Mouse (Mus musculus): ENCODE measurements around the gene Rae1. TPM values are rescaled to one million over a fixed set of nuclear protein-coding genes. Genes with fewer than 3 reads are reported as not detected.

The Rae1 gene
- total RNA-seq, 2 experiments from 2014 or later = 21.5 to 21.8 TPM

DNA sequence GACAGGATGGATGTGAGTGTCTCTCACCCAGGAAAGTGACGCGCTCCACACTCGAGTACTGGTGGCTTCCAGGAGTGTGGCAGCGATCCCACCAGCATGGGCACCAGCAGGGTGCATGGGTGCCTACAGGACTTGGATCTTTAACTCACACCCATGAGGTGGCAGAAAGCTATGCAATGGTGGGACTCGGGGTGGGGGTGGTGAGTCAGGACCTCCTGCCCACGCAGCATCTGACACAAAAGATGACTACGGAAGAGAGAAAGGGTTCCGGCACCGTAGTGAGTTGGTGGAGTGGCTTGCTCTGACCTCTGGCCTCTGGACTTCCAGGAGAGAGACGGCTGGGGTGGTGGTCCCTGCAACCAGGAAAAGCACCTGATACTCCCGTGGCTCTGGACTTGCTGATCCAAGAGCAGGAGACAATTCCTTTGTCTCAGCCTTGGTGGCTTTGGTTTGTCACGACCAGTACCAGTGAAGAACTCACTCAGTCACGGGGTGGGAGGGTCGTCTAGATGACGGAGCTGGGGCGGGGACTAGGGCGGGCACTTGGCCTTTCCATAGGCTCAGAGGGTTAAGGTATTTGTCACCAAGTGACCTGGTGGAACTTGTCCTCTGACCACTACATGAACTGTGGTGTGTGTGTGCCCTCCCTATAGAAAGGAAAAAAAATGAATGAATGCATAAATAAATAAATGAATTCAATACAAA, 48.3 kb downstream of the Rae1 start:
- DNase-seq = no peak

- no peak for DNase-seq
Observed at GRCm38 (mm10) chr2:173049231-173049630, 49.3 kb downstream of the Rae1 start.

GRCm38 (mm10) chr2:173049817-173050216, 49.9 kb downstream of the Rae1 start:
- no peak for DNase-seq

- DNase-seq = no peak
Observed at GRCm38 (mm10) chr2:173050604-173051382, 50.9 kb downstream of the Rae1 start.

DNA sequence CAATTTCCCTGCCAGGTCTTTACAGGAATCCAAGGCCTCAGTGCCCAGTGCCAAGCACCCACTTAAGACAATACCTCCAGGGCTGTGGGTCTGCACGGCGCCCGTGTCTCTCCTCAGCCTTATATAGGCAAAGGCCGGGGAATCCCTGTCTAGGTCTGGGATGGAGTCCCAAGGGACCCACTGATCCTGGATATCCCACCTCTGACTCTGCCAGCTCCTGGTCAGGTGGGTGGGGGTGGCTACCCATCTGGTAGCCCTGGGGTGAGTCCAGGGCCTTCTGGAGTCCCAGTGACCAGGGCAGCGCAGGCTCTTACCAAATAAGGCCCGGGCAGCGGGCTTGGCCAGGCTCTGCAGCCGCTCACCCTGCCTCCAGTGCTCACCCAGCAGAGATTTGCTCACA, 53.0 kb downstream of the Rae1 start:
- DNase-seq = peak in 1 of 2 experiments; percentile 31

DNA sequence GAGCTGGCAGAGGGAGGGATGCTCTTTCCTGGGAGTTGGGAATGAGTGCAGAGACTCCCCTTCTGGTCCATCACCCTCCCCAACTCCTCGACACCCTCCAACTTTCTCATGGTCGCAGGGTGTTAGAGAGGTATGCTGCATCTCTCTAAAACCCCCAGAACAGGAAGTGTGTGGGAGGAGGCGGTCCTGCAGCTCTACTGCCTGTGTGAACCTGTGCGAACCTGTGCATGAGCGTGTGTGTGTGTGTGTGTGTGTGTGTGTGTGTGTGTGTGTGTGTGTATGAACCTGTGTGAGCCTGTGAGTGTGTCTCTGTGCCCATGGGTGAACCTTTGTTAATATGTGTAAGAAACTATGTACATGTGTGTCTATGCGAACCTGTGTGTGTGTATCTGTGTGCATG, 53.9 kb downstream of the Rae1 start:
- DNase-seq = no peak

DNA sequence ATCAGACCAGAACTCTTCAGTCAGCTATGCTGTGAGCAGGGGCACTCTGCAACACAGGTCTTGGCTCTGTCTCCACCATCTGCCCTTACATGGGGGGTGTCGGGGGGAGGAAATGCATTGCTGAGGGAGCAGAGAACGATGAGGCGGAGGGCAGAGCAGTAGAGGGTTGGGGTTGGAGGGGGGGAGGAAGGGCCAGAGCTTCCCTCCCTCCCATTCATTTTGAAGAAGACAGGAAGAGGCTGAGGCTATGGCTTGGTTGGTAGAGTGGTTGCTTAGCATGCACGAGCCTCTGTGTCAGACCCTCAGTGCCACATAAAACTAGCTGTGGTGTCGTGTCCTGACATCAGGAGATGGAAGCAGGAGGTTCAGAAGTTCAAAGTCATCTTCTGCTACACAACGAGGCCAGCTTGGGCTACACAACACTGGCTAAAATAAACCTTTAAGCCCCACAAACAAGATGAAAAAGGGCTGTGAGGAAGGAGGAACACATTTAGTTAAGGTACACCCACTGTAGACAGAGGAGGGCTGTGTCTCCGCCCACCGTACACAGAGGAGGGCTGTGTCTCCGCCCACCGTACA, 56.5 kb downstream of the Rae1 start:
- no peak for DNase-seq

DNA sequence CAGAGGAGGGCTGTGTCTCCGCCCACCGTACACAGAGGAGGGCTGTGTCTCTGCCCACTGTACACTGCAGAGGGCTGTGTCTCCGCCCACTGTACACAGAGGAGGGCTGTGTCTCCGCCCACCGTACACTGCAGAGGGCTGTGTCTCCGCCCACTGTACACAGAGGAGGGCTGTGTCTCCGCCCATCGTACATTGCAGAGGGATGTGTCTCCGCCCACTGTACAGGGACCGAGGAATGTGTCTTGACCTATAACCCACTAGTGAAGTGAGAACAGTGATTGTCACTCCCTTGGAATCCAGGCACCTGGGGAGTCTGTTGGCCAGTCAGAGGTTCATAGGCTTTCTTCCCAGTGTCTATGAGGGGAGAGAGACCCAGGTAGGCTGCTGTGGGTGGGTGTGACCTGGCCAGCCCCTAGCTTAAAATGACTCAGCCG, 57.0 kb downstream of the Rae1 start:
- no peak for DNase-seq

- peak; percentile 57 to 74 for DNase-seq
Observed at GRCm38 (mm10) chr2:173057623-173058022, 57.7 kb downstream of the Rae1 start.

DNA sequence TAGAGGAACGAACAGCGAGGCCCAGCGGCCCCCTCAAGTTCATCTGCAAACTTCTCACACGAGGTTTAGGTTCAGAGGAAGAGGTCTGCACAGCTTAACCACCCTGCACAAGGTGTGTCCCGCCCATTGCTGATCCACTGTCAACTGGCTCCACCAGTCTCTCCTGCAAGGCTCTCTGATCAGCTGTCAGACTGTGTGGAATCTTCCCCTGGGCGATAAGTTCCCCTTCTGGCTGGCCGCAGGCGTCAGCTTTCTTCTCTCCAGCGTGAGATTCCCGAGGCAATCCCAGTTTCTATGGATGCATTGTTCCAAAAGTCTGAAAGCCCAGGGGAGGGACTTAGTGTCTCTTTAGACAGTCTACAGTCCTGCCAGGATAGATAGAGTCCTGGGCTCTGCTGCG, 58.3 kb downstream of the Rae1 start:
- no peak for DNase-seq

GRCm38 (mm10) chr2:173060450-173060849, 60.5 kb downstream of the Rae1 start:
- DNase-seq = peak; percentile 25 to 29

GRCm38 (mm10) chr2:173061443-173062351, 61.8 kb downstream of the Rae1 start:
- DNase-seq = no peak

- DNase-seq = no peak
Observed at GRCm38 (mm10) chr2:173063219-173063618, 63.3 kb downstream of the Rae1 start.

- no peak for DNase-seq
Observed at GRCm38 (mm10) chr2:173064864-173065263, 64.9 kb downstream of the Rae1 start.

Other genes with a start within 250 kb of the Rae1 start
- 1 to 10 TPM; 1.1 to 1.3 TPM for gene Bmp7, start 59.8 kb upstream of the Rae1 start, total RNA-seq (2021)
- not detected for gene Spo11, start 22.4 kb upstream of the Rae1 start, total RNA-seq (2021)
- gene Rbm38, start 20.4 kb downstream of the Rae1 start, total RNA-seq (2021) = 100 to 1,000 TPM; 171 to 173 TPM
- under 1 TPM; 0.08 to 0.22 TPM for gene Ctcfl, start 119.4 kb downstream of the Rae1 start, total RNA-seq (2021)
- 100 to 1,000 TPM in 1 of 2 experiments, 10 to 100 TPM in 1; 12.3 to 112 TPM for gene Pck1, start 152.9 kb downstream of the Rae1 start, total RNA-seq (2021)
- gene Zbp1, start 218.8 kb downstream of the Rae1 start, total RNA-seq (2021) = 1 to 10 TPM in 1 of 2 experiments, under 1 TPM in 1; 0.90 to 1.3 TPM

Measured in heart, adult 18-20 months (tissue).